Mouse (Mus musculus): Measurements from ENCODE around the gene Adm2.

DNA sequence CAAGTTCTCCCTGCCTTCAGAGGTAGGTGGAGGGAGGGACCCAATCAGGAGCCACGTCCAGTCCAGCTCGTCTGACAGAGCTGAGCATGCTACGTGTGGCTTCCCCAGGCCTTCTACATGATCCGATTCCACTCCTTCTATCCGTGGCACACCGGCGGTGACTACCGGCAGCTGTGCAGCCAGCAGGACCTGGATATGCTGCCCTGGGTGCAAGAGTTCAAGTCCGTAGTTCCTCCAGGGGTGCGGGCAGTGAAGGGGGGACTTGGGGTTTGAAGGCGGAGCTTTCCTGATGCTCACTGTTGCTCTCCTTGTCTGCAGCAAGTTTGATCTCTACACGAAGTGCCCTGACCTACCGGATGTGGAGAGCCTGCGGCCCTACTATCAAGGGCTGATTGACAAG lies 13.9 kb downstream of the Adm2 start:
- no peak for TF ChIP-seq CTCF (IDR thresholded peaks at IDR 0.05; ENCODE audit: extremely low read depth, insufficient read depth, insufficient read length, insufficient replicate concordance)
- no peak for TF ChIP-seq POLR2A (IDR thresholded peaks at IDR 0.05; ENCODE audit: low read depth, low read length)
